In the genomic region with DNA sequence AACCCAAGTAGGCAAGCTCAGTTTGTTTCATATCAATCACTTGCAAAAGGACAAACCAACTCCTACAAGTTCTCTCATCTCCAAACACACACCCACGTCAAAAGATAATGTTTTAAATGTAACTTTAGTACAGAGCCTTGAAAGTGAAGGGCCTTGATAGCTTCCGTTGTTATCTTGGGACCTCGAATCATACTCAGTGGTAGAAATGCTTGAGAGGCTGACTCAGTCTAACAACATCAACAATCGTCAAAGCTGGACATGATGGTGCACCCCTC, we compare ENCODE assay signal across 9 mouse cellular contexts. TPM values are rescaled to one million over a fixed set of nuclear protein-coding genes. Genes with fewer than 3 reads are reported as not detected.
A peak's percentile ranks its signal among the peaks of the same experiment; 100 is the strongest.
DNase-seq lines count a peak whose midpoint lies in the region; ATAC-seq and TF ChIP-seq lines count a peak whose summit lies in the region.
"Had no signal": no experiment of that assay in that cellular context is flagged by ENCODE, and none has a peak within 500 bp of the region (broad histone marks: within the 10 kb centered on the region; RNA-seq: fewer than 3 reads in every experiment).

No protein-coding gene starts in this region.

- H3K9ac ChIP-seq in kidney, embryonic 14.5 days (ENCODE audit: low read depth, low read length): peak overlapping the region; percentile 92; the same call in 1 of the 2 replicates
- H3K9ac ChIP-seq in hindbrain, postnatal 0 days (replicated peaks; ENCODE audit: low read length): peak overlapping the region; percentile 91
- H3K9ac ChIP-seq in midbrain, embryonic 15.5 days: peak overlapping the region; percentile 93; the same call in 1 of the 2 replicates

- peaks cover 44% of the 10 kb centered on the region for H3K36me3 ChIP-seq in kidney, embryonic 14.5 days (ENCODE audit: control insufficient read depth, insufficient read depth, low read length)
- peaks cover 2% of the 10 kb centered on the region; the same call in 1 of the 2 replicates for H3K36me3 ChIP-seq in kidney, adult 2 months (ENCODE audit: control insufficient read depth, insufficient read depth, low read length)
- peaks cover 39% of the 10 kb centered on the region for H3K36me3 ChIP-seq in hindbrain, postnatal 0 days (ENCODE audit: insufficient read depth, low read length)
- peaks cover 39% of the 10 kb centered on the region for H3K36me3 ChIP-seq in midbrain, embryonic 15.5 days (replicated peaks)

- intact Hi-C loops in gastrocnemius, postnatal 14 days (cut with DNase I; ENCODE audit: low total_unique reads): no loop called here

- TF ChIP-seq POLR2A in kidney, adult 2 months (IDR thresholded peaks at IDR 0.05; ENCODE audit: low read depth, low read length): no peak
- no peak for TF ChIP-seq POLR2A in cortical plate, adult 2 months (IDR thresholded peaks at IDR 0.05; ENCODE audit: extremely low read depth, insufficient read depth, low read length)

- no peak for ATAC-seq in kidney, embryonic 14.5 days (ENCODE audit: low FRiP score, low TSS enrichment)
- no peak for ATAC-seq in hindbrain, postnatal 0 days
- no peak for ATAC-seq in midbrain, embryonic 15.5 days (replicated peaks)

- H3K27ac ChIP-seq in kidney, embryonic 14.5 days (ENCODE audit: low read depth, low read length): no peak overlapping the region
- no peak overlapping the region for H3K27ac ChIP-seq in kidney, adult 2 months (ENCODE audit: insufficient read depth, low read depth, low read length)
- H3K27ac ChIP-seq in cortical plate, adult 2 months (ENCODE audit: insufficient read depth, low read length): no peak overlapping the region
- peak overlapping the region; percentile 95; the same call in 1 of the 2 replicates for H3K27ac ChIP-seq in hindbrain, postnatal 0 days
- H3K27ac ChIP-seq in midbrain, embryonic 15.5 days: no peak overlapping the region

- peak overlapping the region; percentile 92 for H3K4me3 ChIP-seq in kidney, embryonic 14.5 days (ENCODE audit: low read length)
- no peak overlapping the region for H3K4me3 ChIP-seq in kidney, adult 2 months (ENCODE audit: insufficient read depth, low read depth, low read length)
- peak overlapping the region; percentile 71; the same call in 1 of the 2 replicates for H3K4me3 ChIP-seq in cortical plate, adult 2 months (ENCODE audit: insufficient read depth, low read length)
- H3K4me3 ChIP-seq in hindbrain, postnatal 0 days (ENCODE audit: low read length): peak overlapping the region; percentile 85
- H3K4me3 ChIP-seq in midbrain, embryonic 15.5 days: peak overlapping the region; percentile 90

- no peak for DNase-seq in kidney, adult 2 months
- no peak for DNase-seq in hindbrain, postnatal 0 days (ENCODE audit: low spot score)
- DNase-seq in gastrocnemius, postnatal 14 days: no peak
- DNase-seq in cerebellum, adult 18-20 months: no peak
- no peak for DNase-seq in layer of hippocampus, postnatal 14 days (ENCODE audit: low spot score in 2 of 2)
- DNase-seq: thymus, postnatal 4 days had no signal

- TF ChIP-seq CTCF in kidney, adult 2 months (conservative IDR thresholded peaks at IDR 0.05; ENCODE audit: insufficient read depth, insufficient read length, low read depth, low read length): no peak
- no peak for TF ChIP-seq CTCF in cortical plate, adult 2 months (IDR thresholded peaks at IDR 0.05; ENCODE audit: extremely low read depth, insufficient read depth, low read length)
- TF ChIP-seq CTCF in hindbrain, postnatal 0 days (IDR thresholded peaks at IDR 0.05; ENCODE audit: low read depth): no peak

- peaks cover 39% of the 10 kb centered on the region for H3K4me1 ChIP-seq in kidney, embryonic 14.5 days (ENCODE audit: control insufficient read depth, insufficient read depth, low read length)
- peaks cover 20% of the 10 kb centered on the region for H3K4me1 ChIP-seq in kidney, adult 2 months (ENCODE audit: control insufficient read depth, insufficient read depth, low read length)
- H3K4me1 ChIP-seq in cortical plate, adult 2 months (ENCODE audit: control insufficient read depth, insufficient read depth, low read length): peaks cover 8% of the 10 kb centered on the region
- H3K4me1 ChIP-seq in hindbrain, postnatal 0 days (ENCODE audit: insufficient read depth, low read length): peaks cover 18% of the 10 kb centered on the region
- peaks cover 42% of the 10 kb centered on the region for H3K4me1 ChIP-seq in midbrain, embryonic 15.5 days

- H3K9me3 ChIP-seq in kidney, embryonic 14.5 days (ENCODE audit: control insufficient read depth, low read length): no peaks in the 10 kb centered on the region
- H3K9me3 ChIP-seq in hindbrain, postnatal 0 days (ENCODE audit: low read length): no peaks in the 10 kb centered on the region
- no peaks in the 10 kb centered on the region for H3K9me3 ChIP-seq in midbrain, embryonic 15.5 days

- H3K4me2 ChIP-seq in kidney, embryonic 14.5 days (replicated peaks; ENCODE audit: low read depth, low read length): peak overlapping the region; percentile 87
- peak overlapping the region; percentile 64 for H3K4me2 ChIP-seq in hindbrain, postnatal 0 days (ENCODE audit: low read depth, low read length)
- H3K4me2 ChIP-seq in midbrain, embryonic 15.5 days: peak overlapping the region; percentile 93

- WGBS in kidney, embryonic 14.5 days: 73% methylated on average over 4 of the region's 4 CpGs
- 46% methylated on average over 4 of the region's 4 CpGs for WGBS in kidney, adult 2 months
- 88% methylated on average over 4 of the region's 4 CpGs for WGBS in hindbrain, postnatal 0 days
- WGBS in midbrain, embryonic 15.5 days: 88% methylated on average over 4 of the region's 4 CpGs

- H3K27me3 ChIP-seq in kidney, embryonic 14.5 days (ENCODE audit: control insufficient read depth, insufficient read depth, low read length): no peaks in the 10 kb centered on the region
- H3K27me3 ChIP-seq in kidney, adult 2 months (replicated peaks; ENCODE audit: control insufficient read depth, insufficient read depth, low read length): no peaks in the 10 kb centered on the region
- H3K27me3 ChIP-seq in hindbrain, postnatal 0 days (ENCODE audit: insufficient read depth, low read length): no peaks in the 10 kb centered on the region
- H3K27me3 ChIP-seq in midbrain, embryonic 15.5 days (replicated peaks): no peaks in the 10 kb centered on the region

RNA-seq across cellular contexts. Expression of gene Tln1, which starts 1.0 kb away (rescaled TPM):
- 72.6 and 87.2 TPM in 2 replicates for polyA plus RNA-seq in kidney, embryonic 14.5 days (2014; fragmentation: Nextera tagmentation; extraction: Ambion mirVana)
- 92.1 and 106 TPM in 2 replicates for polyA plus RNA-seq in kidney, adult 2 months (2012; rRNA removed)
- 44.3 and 46.5 TPM in 2 replicates for polyA plus RNA-seq in cortical plate, adult 2 months (2012; rRNA removed)
- 43.0 and 51.0 TPM in 2 replicates for total RNA-seq in hindbrain, postnatal 0 days (2014; rRNA removed)
- 69.9 and 70.3 TPM in 2 replicates for polyA plus RNA-seq in hindbrain, postnatal 0 days (2015; fragmentation: Nextera tagmentation; extraction: Ambion mirVana)
- 58.8 and 61.0 TPM in 2 replicates for polyA plus RNA-seq in midbrain, embryonic 15.5 days (2015; fragmentation: Nextera tagmentation; extraction: Ambion mirVana)
- 10 to 100 TPM; 67.6 to 77.4 TPM for total RNA-seq in gastrocnemius, postnatal 14 days (2021)
- 10 to 100 TPM; 46.0 to 52.1 TPM for total RNA-seq in layer of hippocampus, postnatal 14 days (2021)

RNA-seq across cellular contexts. Expression of gene Creb3, which starts 1.4 kb away (rescaled TPM):
- 50.2 and 55.7 TPM in 2 replicates for polyA plus RNA-seq in kidney, embryonic 14.5 days (2014; fragmentation: Nextera tagmentation; extraction: Ambion mirVana)
- polyA plus RNA-seq in kidney, adult 2 months (2012; rRNA removed): 58.2 and 74.5 TPM in 2 replicates
- polyA plus RNA-seq in cortical plate, adult 2 months (2012; rRNA removed): 61.8 and 65.9 TPM in 2 replicates
- 40.1 and 75.9 TPM in 2 replicates for total RNA-seq in hindbrain, postnatal 0 days (2014; rRNA removed)
- polyA plus RNA-seq in hindbrain, postnatal 0 days (2015; fragmentation: Nextera tagmentation; extraction: Ambion mirVana): 77.9 and 82.8 TPM in 2 replicates
- polyA plus RNA-seq in midbrain, embryonic 15.5 days (2015; fragmentation: Nextera tagmentation; extraction: Ambion mirVana): 82.7 and 94.0 TPM in 2 replicates
- 10 to 100 TPM; 38.7 to 45.6 TPM for total RNA-seq in gastrocnemius, postnatal 14 days (2021)
- total RNA-seq in layer of hippocampus, postnatal 14 days (2021): 10 to 100 TPM; 74.0 TPM

RNA-seq across cellular contexts. Expression of gene Rgp1, which starts 15.0 kb away (rescaled TPM):
- 27.9 and 34.4 TPM in 2 replicates for polyA plus RNA-seq in kidney, embryonic 14.5 days (2014; fragmentation: Nextera tagmentation; extraction: Ambion mirVana)
- 41.2 and 46.9 TPM in 2 replicates for polyA plus RNA-seq in kidney, adult 2 months (2012; rRNA removed)
- polyA plus RNA-seq in cortical plate, adult 2 months (2012; rRNA removed): 35.7 and 38.8 TPM in 2 replicates
- total RNA-seq in hindbrain, postnatal 0 days (2014; rRNA removed): 18.9 and 31.2 TPM in 2 replicates
- 11.5 and 13.5 TPM in 2 replicates for polyA plus RNA-seq in hindbrain, postnatal 0 days (2015; fragmentation: Nextera tagmentation; extraction: Ambion mirVana)
- polyA plus RNA-seq in midbrain, embryonic 15.5 days (2015; fragmentation: Nextera tagmentation; extraction: Ambion mirVana): 24.8 and 25.7 TPM in 2 replicates
- total RNA-seq in gastrocnemius, postnatal 14 days (2021): 10 to 100 TPM; 21.9 to 22.3 TPM
- 10 to 100 TPM; 44.5 to 55.8 TPM for total RNA-seq in layer of hippocampus, postnatal 14 days (2021)

RNA-seq across cellular contexts. Expression of gene Gba2, which starts 15.1 kb away (rescaled TPM):
- 13.1 and 17.9 TPM in 2 replicates for polyA plus RNA-seq in kidney, embryonic 14.5 days (2014; fragmentation: Nextera tagmentation; extraction: Ambion mirVana)
- 12.2 and 13.9 TPM in 2 replicates for polyA plus RNA-seq in kidney, adult 2 months (2012; rRNA removed)
- polyA plus RNA-seq in cortical plate, adult 2 months (2012; rRNA removed): 96.7 and 105 TPM in 2 replicates
- total RNA-seq in hindbrain, postnatal 0 days (2014; rRNA removed): 34.0 and 36.3 TPM in 2 replicates
- polyA plus RNA-seq in hindbrain, postnatal 0 days (2015; fragmentation: Nextera tagmentation; extraction: Ambion mirVana): 45.4 and 47.6 TPM in 2 replicates
- 67.9 and 71.0 TPM in 2 replicates for polyA plus RNA-seq in midbrain, embryonic 15.5 days (2015; fragmentation: Nextera tagmentation; extraction: Ambion mirVana)
- total RNA-seq in gastrocnemius, postnatal 14 days (2021): 1 to 10 TPM; 5.1 to 6.2 TPM
- total RNA-seq in layer of hippocampus, postnatal 14 days (2021): 10 to 100 TPM; 56.1 to 60.6 TPM

RNA-seq across cellular contexts. Expression of gene Msmp, which starts 20.8 kb away (rescaled TPM):
- 0.63 and 1.0 TPM in 2 replicates for polyA plus RNA-seq in kidney, embryonic 14.5 days (2014; fragmentation: Nextera tagmentation; extraction: Ambion mirVana)
- polyA plus RNA-seq in kidney, adult 2 months (2012; rRNA removed): 2.9 and 4.7 TPM in 2 replicates
- 0.15 and 0.34 TPM in 2 replicates for polyA plus RNA-seq in cortical plate, adult 2 months (2012; rRNA removed)
- total RNA-seq in hindbrain, postnatal 0 days (2014; rRNA removed): not detected in 2 replicates
- polyA plus RNA-seq in hindbrain, postnatal 0 days (2015; fragmentation: Nextera tagmentation; extraction: Ambion mirVana): 1.2 and 1.9 TPM in 2 replicates
- 1.3 and 1.9 TPM in 2 replicates for polyA plus RNA-seq in midbrain, embryonic 15.5 days (2015; fragmentation: Nextera tagmentation; extraction: Ambion mirVana)
- total RNA-seq in gastrocnemius, postnatal 14 days (2021): under 1 TPM in 1 of 2 experiments, not detected in 1; 0.29 TPM
- total RNA-seq in layer of hippocampus, postnatal 14 days (2021): not detected
